Mouse (Mus musculus) neutrophil, adult 59 days (primary cell): Measurements from ENCODE around the gene Hoxb7. TPM values are rescaled to one million over a fixed set of nuclear protein-coding genes. Genes with fewer than 3 reads are reported as not detected.

ENCODE experiments used
- total RNA-seq, 2 experiments: library from RNA; stranded (reverse); gene quantifications; 1 replicate in 1 of 2; 2 replicates in 1 of 2; pipeline ENCODE4 v1.2.4; 2023

Hoxb7 gene
- not detected for total RNA-seq

GRCm38 (mm10) chr11:96285771-96286738 is at the start of gene Hoxb7:
Gene Hoxb7, plus strand, starts transcription at chr11:96286623.

GRCm38 (mm10) chr11:96270996-96271540 is 15.4 kb upstream of the Hoxb7 start, which contains the start of gene Hoxb9:
Gene Hoxb9, plus strand, starts transcription at chr11:96271457.

GRCm38 (mm10) chr11:96281855-96282570 is 4.4 kb upstream of the Hoxb7 start, which contains the start of gene Hoxb8:
Gene Hoxb8, plus strand, starts transcription at chr11:96281905.

DNA sequence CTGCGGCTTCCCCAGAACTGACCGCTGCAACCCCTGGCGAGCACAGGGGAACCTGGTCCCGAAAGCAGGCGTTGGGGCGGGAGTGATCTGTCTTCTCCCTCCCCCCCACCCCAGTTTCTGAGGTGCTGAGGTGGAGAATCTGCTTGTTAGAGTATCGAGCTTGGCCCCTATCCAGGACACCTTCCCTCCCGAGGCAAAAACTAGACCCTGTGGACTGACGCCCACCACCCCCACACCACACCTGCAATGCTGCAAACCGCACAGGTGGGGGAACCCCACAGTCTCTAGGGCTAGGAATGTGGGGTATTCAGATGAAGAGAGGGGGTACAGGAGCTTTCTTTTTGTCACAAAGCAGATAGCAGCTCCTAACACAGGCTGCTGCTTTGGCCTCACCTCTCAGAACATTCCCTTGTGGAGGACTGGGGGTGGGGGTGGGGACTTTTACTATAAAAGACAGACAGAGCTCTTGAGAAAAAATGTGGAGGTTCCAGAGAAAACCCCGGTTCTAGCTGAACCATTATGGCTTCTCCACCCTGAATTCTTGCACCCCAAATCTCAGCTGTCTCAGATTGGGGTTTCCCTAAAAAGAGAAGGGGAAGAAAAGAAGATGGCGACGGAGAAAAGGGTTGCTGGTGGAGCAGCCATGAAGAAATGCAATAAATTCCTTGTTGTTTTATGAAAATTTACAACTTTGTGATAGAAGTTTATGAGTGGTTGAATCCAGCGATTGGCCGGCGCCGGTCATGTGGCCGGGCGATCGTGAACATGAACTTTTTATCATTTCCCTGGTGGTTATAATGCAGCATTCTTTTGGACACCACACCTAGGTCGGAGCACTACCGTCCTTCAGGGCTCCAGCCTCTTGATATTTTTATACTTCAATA is 5.5 kb downstream of the Hoxb7 start, which contains the start of gene Hoxb6:
Hoxb6 (plus strand) TSS at position 796 of the 884 bp plus-strand sequence.

GRCm38 (mm10) chr11:96303151-96304099 is 17.0 kb downstream of the Hoxb7 start, which contains the start of gene Hoxb5:
Gene Hoxb5, plus strand, starts transcription at chr11:96303336.

DNA sequence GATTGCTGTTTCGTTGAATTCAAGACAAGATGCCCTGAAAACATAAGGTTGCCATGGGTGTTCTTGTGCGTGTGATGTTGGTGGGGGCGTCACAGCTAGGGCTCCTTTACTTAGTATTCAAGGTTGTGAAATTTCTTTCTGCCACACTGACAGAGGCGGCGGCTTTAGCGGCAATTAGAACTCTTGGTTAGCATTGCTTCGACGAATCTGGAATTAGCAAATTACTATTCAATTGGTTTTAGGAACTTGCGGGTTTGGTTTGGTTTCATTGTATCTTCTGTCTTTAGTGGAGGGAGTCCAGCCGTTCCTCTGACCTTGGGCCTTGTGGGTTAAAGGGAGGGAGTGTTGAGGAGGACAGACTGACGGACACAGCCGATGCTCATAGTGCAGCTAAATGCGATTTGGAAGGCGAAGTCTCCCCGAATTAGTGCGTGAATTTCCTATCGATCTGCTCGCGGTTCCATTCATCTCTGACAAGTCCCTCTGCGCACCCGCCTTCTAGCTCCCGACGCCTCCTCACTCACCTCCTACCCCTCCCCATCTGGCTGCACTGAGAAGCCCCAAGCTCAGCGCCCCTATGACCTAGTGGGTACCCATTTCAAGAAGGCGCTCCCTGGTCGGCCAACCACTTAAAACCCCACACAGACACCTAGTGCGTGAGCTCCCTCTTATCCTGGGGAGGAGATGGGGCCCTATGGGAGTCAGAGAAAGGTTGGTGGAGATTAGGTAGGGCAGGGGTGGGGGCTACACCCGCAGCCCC is 31.4 kb downstream of the Hoxb7 start, which contains the start of gene Hoxb4:
Hoxb4 (plus strand) TSS at position 660 of the 760 bp plus-strand sequence.

GRCm38 (mm10) chr11:96323154-96323553 is 36.7 kb downstream of the Hoxb7 start, which contains the start of gene Hoxb3:
Gene Hoxb3, plus strand, starts transcription at chr11:96323326.

Other genes with a start within 250 kb of the Hoxb7 start
- gene Ube2z, start 221.2 kb upstream of the Hoxb7 start, total RNA-seq = 10 to 100 TPM; 32.3 to 33.4 TPM
- gene Atp5g1, start 211.0 kb upstream of the Hoxb7 start, total RNA-seq = 10 to 100 TPM; 90.1 to 93.2 TPM
- not detected for gene Calcoco2, start 174.7 kb upstream of the Hoxb7 start, total RNA-seq
- not detected for gene Ttll6, start 152.8 kb upstream of the Hoxb7 start, total RNA-seq
- not detected for gene Hoxb13, start 92.3 kb upstream of the Hoxb7 start, total RNA-seq
- not detected for gene Hoxb9, start 15.2 kb upstream of the Hoxb7 start, total RNA-seq
- gene Hoxb8, start 4.7 kb upstream of the Hoxb7 start, total RNA-seq = not detected
- not detected for gene Hoxb6, start 5.9 kb downstream of the Hoxb7 start, total RNA-seq
- not detected for gene Hoxb5, start 16.7 kb downstream of the Hoxb7 start, total RNA-seq
- gene Hoxb4, start 31.6 kb downstream of the Hoxb7 start, total RNA-seq = 1 to 10 TPM; 4.1 to 4.5 TPM
- gene Hoxb3, start 36.7 kb downstream of the Hoxb7 start, total RNA-seq = 1 to 10 TPM in 1 of 2 experiments, under 1 TPM in 1; 0.84 to 1.8 TPM
- not detected for gene Hoxb2, start 63.9 kb downstream of the Hoxb7 start, total RNA-seq
- gene Hoxb1, start 79.1 kb downstream of the Hoxb7 start, total RNA-seq = 1 to 10 TPM in 1 of 2 experiments, under 1 TPM in 1; 0.46 to 1.0 TPM
- under 1 TPM; 0.84 to 0.98 TPM for gene Skap1, start 178.0 kb downstream of the Hoxb7 start, total RNA-seq